Mouse (Mus musculus) bone marrow, adult 2 months (tissue): ENCODE data around the gene Mtg2.

Experiments
- CTCF ChIP-seq: fragments of 200-500 bp; IDR thresholded peaks from 2 replicates; pipeline ENCODE4 v1.5.1; 2011; ENCODE audit warnings: low read length, control low read depth; ENCODE audit not compliant: control insufficient read depth, insufficient read depth
- POLR2A ChIP-seq: fragments of 200-500 bp; IDR thresholded peaks from 2 replicates; pipeline ENCODE4 v1.6.1; 2011; ENCODE audit warnings: low read depth, mild to moderate bottlenecking, control low read depth, low read length, borderline replicate concordance; ENCODE audit not compliant: control insufficient read depth

DNA sequence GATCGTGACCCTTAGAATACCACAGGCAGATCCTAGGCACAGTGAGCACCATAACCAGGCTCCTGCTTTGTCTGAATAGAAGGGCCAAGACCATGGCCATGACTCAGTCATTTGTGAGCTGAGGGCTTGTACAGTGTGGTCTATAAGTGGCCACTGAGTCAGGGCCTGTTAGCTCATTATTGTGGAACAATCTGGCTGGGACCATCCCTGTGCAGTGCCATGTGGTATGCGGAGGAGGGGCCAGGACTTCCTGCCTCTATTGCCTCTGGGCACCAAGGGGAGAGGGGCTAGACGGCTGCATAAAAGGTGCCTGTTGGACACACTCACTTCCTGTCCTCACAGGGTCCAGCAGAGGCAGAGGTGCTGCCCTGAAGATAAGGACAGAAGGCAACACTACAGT lies 36.4 kb upstream of the Mtg2 start:
- TF ChIP-seq CTCF (no peak), POLR2A (no peak)
